Mouse (Mus musculus): ENCODE data around the gene H2al1b. TPM values are rescaled to one million over a fixed set of nuclear protein-coding genes. Genes with fewer than 3 reads are reported as not detected.
"Not testable (repeated sequence)": the region's sequence is repeated elsewhere in the genome, so short reads cannot be mapped to it uniquely, and the experiment has no call there.

Gene H2al1b
- polyA plus RNA-seq, 1 experiment from 2014 or later = not detected

GRCm38 (mm10) chrX:11280741-11281140 is 21.5 kb upstream of the H2al1b start:
- 68% methylated on average over 2 of the region's 2 CpGs for WGBS
- no peaks in the 10 kb centered on the region for H3K27me3 ChIP-seq (ENCODE audit: control insufficient read depth, insufficient read depth, low read length)
- no peak overlapping the region for H3K4me2 ChIP-seq (ENCODE audit: low read depth)
- H3K9me3 ChIP-seq (ENCODE audit: control insufficient read depth, low read length) = no peaks in the 10 kb centered on the region
- no peaks in the 10 kb centered on the region for H3K4me1 ChIP-seq (ENCODE audit: control insufficient read depth, insufficient read depth, low read length)
- H3K4me3 ChIP-seq (ENCODE audit: low read depth, low read length) = no peak overlapping the region
- no peak overlapping the region for H3K9ac ChIP-seq (ENCODE audit: low read length)
- ATAC-seq (ENCODE audit: insufficient read depth, low FRiP score, low TSS enrichment) (no peak), DNase-seq (ENCODE audit: low spot score) (no peak)
- H3K27ac ChIP-seq (ENCODE audit: low read depth, low read length) = no peak overlapping the region
- no peaks in the 10 kb centered on the region for H3K36me3 ChIP-seq (ENCODE audit: control insufficient read depth, insufficient read depth, low read length)

- Histone ChIP-seq H3K4me1 (ENCODE audit: control insufficient read depth, insufficient read depth, low read length) (no peaks in the 10 kb centered on the region), H3K9me3 (ENCODE audit: control insufficient read depth, low read length) (no peaks in the 10 kb centered on the region), H3K9ac (ENCODE audit: low read length) (no peak overlapping the region), H3K27me3 (ENCODE audit: control insufficient read depth, insufficient read depth, low read length) (no peaks in the 10 kb centered on the region), H3K27ac (ENCODE audit: low read depth, low read length) (no peak overlapping the region), H3K36me3 (ENCODE audit: control insufficient read depth, insufficient read depth, low read length) (no peaks in the 10 kb centered on the region), H3K4me3 (ENCODE audit: low read depth, low read length) (no peak overlapping the region), H3K4me2 (ENCODE audit: low read depth) (no peak overlapping the region)
- WGBS = 79% methylated on average over 14 of the region's 14 CpGs
- DNase-seq (ENCODE audit: low spot score) = no peak
- no peak for ATAC-seq (ENCODE audit: insufficient read depth, low FRiP score, low TSS enrichment)
Observed at GRCm38 (mm10) chrX:11288306-11288882, 13.8 kb upstream of the H2al1b start.

GRCm38 (mm10) chrX:11289244-11289643 is 13.0 kb upstream of the H2al1b start:
- DNase-seq (ENCODE audit: low spot score) (no peak), ATAC-seq (ENCODE audit: insufficient read depth, low FRiP score, low TSS enrichment) (no peak)
- H3K4me3 ChIP-seq (ENCODE audit: low read depth, low read length) = no peak overlapping the region
- H3K9ac ChIP-seq (ENCODE audit: low read length) = no peak overlapping the region
- H3K4me2 ChIP-seq (ENCODE audit: low read depth) = no peak overlapping the region
- no peak overlapping the region for H3K27ac ChIP-seq (ENCODE audit: low read depth, low read length)
- no peaks in the 10 kb centered on the region for H3K4me1 ChIP-seq (ENCODE audit: control insufficient read depth, insufficient read depth, low read length)
- no peaks in the 10 kb centered on the region for H3K27me3 ChIP-seq (ENCODE audit: control insufficient read depth, insufficient read depth, low read length)
- H3K36me3 ChIP-seq (ENCODE audit: control insufficient read depth, insufficient read depth, low read length) = no peaks in the 10 kb centered on the region
- H3K9me3 ChIP-seq (ENCODE audit: control insufficient read depth, low read length) = no peaks in the 10 kb centered on the region
- WGBS = 67% methylated on average over 4 of the region's 4 CpGs

- H3K4me2 ChIP-seq (ENCODE audit: low read depth); H3K9ac ChIP-seq (ENCODE audit: low read length); H3K36me3 ChIP-seq (ENCODE audit: control insufficient read depth, insufficient read depth, low read length); H3K9me3 ChIP-seq (ENCODE audit: control insufficient read depth, low read length); H3K27me3 ChIP-seq (ENCODE audit: control insufficient read depth, insufficient read depth, low read length); DNase-seq (ENCODE audit: low spot score); H3K4me1 ChIP-seq (ENCODE audit: control insufficient read depth, insufficient read depth, low read length); H3K4me3 ChIP-seq (ENCODE audit: low read depth, low read length); ATAC-seq (ENCODE audit: insufficient read depth, low FRiP score, low TSS enrichment); H3K27ac ChIP-seq (ENCODE audit: low read depth, low read length): not testable (repeated sequence)
- no CpG with 5 or more reads among the region's 3 CpGs for WGBS
Observed at GRCm38 (mm10) chrX:11298957-11299356, 3.3 kb upstream of the H2al1b start, which contains the start of gene H2al1a. TSS of gene H2al1a (plus strand) at chrX:11299257.

GRCm38 (mm10) chrX:11305355-11305754 is 3.1 kb downstream of the H2al1b start, which contains the start of gene H2al1c:
TSS of gene H2al1c (plus strand) at chrX:11305655.
- ATAC-seq (ENCODE audit: insufficient read depth, low FRiP score, low TSS enrichment); H3K27ac ChIP-seq (ENCODE audit: low read depth, low read length); H3K9ac ChIP-seq (ENCODE audit: low read length); H3K9me3 ChIP-seq (ENCODE audit: control insufficient read depth, low read length); H3K36me3 ChIP-seq (ENCODE audit: control insufficient read depth, insufficient read depth, low read length); H3K27me3 ChIP-seq (ENCODE audit: control insufficient read depth, insufficient read depth, low read length); H3K4me1 ChIP-seq (ENCODE audit: control insufficient read depth, insufficient read depth, low read length); DNase-seq (ENCODE audit: low spot score); H3K4me2 ChIP-seq (ENCODE audit: low read depth); H3K4me3 ChIP-seq (ENCODE audit: low read depth, low read length): not testable (repeated sequence)
- 92% methylated on average over 1 of the region's 6 CpGs for WGBS

GRCm38 (mm10) chrX:11308524-11308923 is 6.3 kb downstream of the H2al1b start, which contains the start of gene H2al1d:
TSS of gene H2al1d (plus strand) at chrX:11308824.
- H3K36me3 ChIP-seq (ENCODE audit: control insufficient read depth, insufficient read depth, low read length); H3K4me3 ChIP-seq (ENCODE audit: low read depth, low read length); H3K27me3 ChIP-seq (ENCODE audit: control insufficient read depth, insufficient read depth, low read length); DNase-seq (ENCODE audit: low spot score); ATAC-seq (ENCODE audit: insufficient read depth, low FRiP score, low TSS enrichment); H3K27ac ChIP-seq (ENCODE audit: low read depth, low read length); H3K9me3 ChIP-seq (ENCODE audit: control insufficient read depth, low read length); H3K9ac ChIP-seq (ENCODE audit: low read length); H3K4me2 ChIP-seq (ENCODE audit: low read depth); H3K4me1 ChIP-seq (ENCODE audit: control insufficient read depth, insufficient read depth, low read length): not testable (repeated sequence)
- WGBS = no CpG with 5 or more reads among the region's 6 CpGs

GRCm38 (mm10) chrX:11311634-11312033 is 9.4 kb downstream of the H2al1b start, which contains the start of gene H2al1e:
TSS of gene H2al1e (plus strand) at chrX:11311934.
- not testable (repeated sequence) for H3K9ac ChIP-seq (ENCODE audit: low read length); H3K36me3 ChIP-seq (ENCODE audit: control insufficient read depth, insufficient read depth, low read length); H3K9me3 ChIP-seq (ENCODE audit: control insufficient read depth, low read length); H3K4me2 ChIP-seq (ENCODE audit: low read depth); ATAC-seq (ENCODE audit: insufficient read depth, low FRiP score, low TSS enrichment); H3K4me1 ChIP-seq (ENCODE audit: control insufficient read depth, insufficient read depth, low read length); H3K27me3 ChIP-seq (ENCODE audit: control insufficient read depth, insufficient read depth, low read length); H3K27ac ChIP-seq (ENCODE audit: low read depth, low read length); DNase-seq (ENCODE audit: low spot score); H3K4me3 ChIP-seq (ENCODE audit: low read depth, low read length)
- WGBS = no CpG with 5 or more reads among the region's 3 CpGs

- ATAC-seq (ENCODE audit: insufficient read depth, low FRiP score, low TSS enrichment); H3K4me3 ChIP-seq (ENCODE audit: low read depth, low read length); H3K4me2 ChIP-seq (ENCODE audit: low read depth); H3K9ac ChIP-seq (ENCODE audit: low read length); H3K27ac ChIP-seq (ENCODE audit: low read depth, low read length); H3K27me3 ChIP-seq (ENCODE audit: control insufficient read depth, insufficient read depth, low read length); H3K9me3 ChIP-seq (ENCODE audit: control insufficient read depth, low read length); H3K4me1 ChIP-seq (ENCODE audit: control insufficient read depth, insufficient read depth, low read length); DNase-seq (ENCODE audit: low spot score); H3K36me3 ChIP-seq (ENCODE audit: control insufficient read depth, insufficient read depth, low read length): not testable (repeated sequence)
- no CpG with 5 or more reads among the region's 6 CpGs for WGBS
Observed at GRCm38 (mm10) chrX:11314858-11315257, 12.6 kb downstream of the H2al1b start, which contains the start of gene H2al1f. TSS of gene H2al1f (plus strand) at chrX:11315158.

- not testable (repeated sequence) for H3K9ac ChIP-seq (ENCODE audit: low read length); H3K27me3 ChIP-seq (ENCODE audit: control insufficient read depth, insufficient read depth, low read length); H3K9me3 ChIP-seq (ENCODE audit: control insufficient read depth, low read length); H3K4me3 ChIP-seq (ENCODE audit: low read depth, low read length); H3K27ac ChIP-seq (ENCODE audit: low read depth, low read length); ATAC-seq (ENCODE audit: insufficient read depth, low FRiP score, low TSS enrichment); DNase-seq (ENCODE audit: low spot score); H3K36me3 ChIP-seq (ENCODE audit: control insufficient read depth, insufficient read depth, low read length); H3K4me2 ChIP-seq (ENCODE audit: low read depth); H3K4me1 ChIP-seq (ENCODE audit: control insufficient read depth, insufficient read depth, low read length)
- no CpG with 5 or more reads among the region's 3 CpGs for WGBS
Observed at GRCm38 (mm10) chrX:11317956-11318355, 15.7 kb downstream of the H2al1b start, which contains the start of gene H2al1g. TSS of gene H2al1g (plus strand) at chrX:11318256.
